Mouse (Mus musculus) ES-E14 (cell line): ENCODE measurements at regions not wholly inside any gene's neighbourhood (a gene's known extent, or its start where the extent isn't known, plus 50 kb on each side); places are given as distances from the start of the nearest gene placed in this dataset.

ENCODE experiments used
- CHD2 ChIP-seq: IDR thresholded peaks from 2 replicates; pipeline ENCODE4 v1.6.1; 2014; ENCODE audit warnings: mild to moderate bottlenecking, low read depth, low read length, inconsistent platforms
- HCFC1 ChIP-seq: IDR thresholded peaks from 2 replicates; pipeline ENCODE4 v1.6.1; 2012; ENCODE audit warnings: low read length, inconsistent platforms, borderline replicate concordance; ENCODE audit not compliant: insufficient read depth
- ZNF384 ChIP-seq: IDR thresholded peaks from 2 replicates; pipeline ENCODE4 v1.6.1; 2012; ENCODE audit warnings: low read depth, low read length, inconsistent platforms

GRCm38 (mm10) chr8:35293437-35294126 is 472.0 kb upstream of the Gm19410 start:
- TF ChIP-seq CHD2 (no peak), ZNF384 (no peak), HCFC1 (no peak)
